Mouse (Mus musculus): ENCODE data around the gene Mtus2. TPM values are rescaled to one million over a fixed set of nuclear protein-coding genes. Genes with fewer than 3 reads are reported as not detected.
"Not testable (repeated sequence)": the region's sequence is repeated elsewhere in the genome, so short reads cannot be mapped to it uniquely, and the experiment has no call there.

The Mtus2 gene
- total RNA-seq, 2 experiments from 2014 or later, result 74.0 to 112 TPM

- intact Hi-C loops (cut with DNase I), result no loop called here
- no peak for DNase-seq
Observed at GRCm38 (mm10) chr5:148160529-148161154, 203.5 kb downstream of the Mtus2 start.

- DNase-seq, result no peak
- intact Hi-C loops (cut with DNase I), result no loop called here
Observed at GRCm38 (mm10) chr5:148165111-148165510, 208.0 kb downstream of the Mtus2 start.

GRCm38 (mm10) chr5:148175091-148175490, 218.0 kb downstream of the Mtus2 start:
- no peak for DNase-seq
- intact Hi-C loops (cut with DNase I), result no loop called here

- intact Hi-C loops (cut with DNase I), result no loop called here
- no peak for DNase-seq
Observed at GRCm38 (mm10) chr5:148175742-148176426, 218.8 kb downstream of the Mtus2 start.

GRCm38 (mm10) chr5:148176539-148176938, 219.4 kb downstream of the Mtus2 start:
- intact Hi-C loops (cut with DNase I); DNase-seq: not testable (repeated sequence)

GRCm38 (mm10) chr5:148179231-148179630, 222.1 kb downstream of the Mtus2 start:
- intact Hi-C loops (cut with DNase I), result no loop called here
- DNase-seq, result no peak

GRCm38 (mm10) chr5:148180590-148181307, 223.6 kb downstream of the Mtus2 start:
- intact Hi-C loops (cut with DNase I), result loop anchor here (1.0 kb wide), 1 partner anchor 59 kb away; no protein-coding TSS in a partner anchor
- peak; percentile 47 to 49 for DNase-seq

- intact Hi-C loops (cut with DNase I), result no loop called here
Observed at GRCm38 (mm10) chr5:148181308-148181630, 224.1 kb downstream of the Mtus2 start.

GRCm38 (mm10) chr5:148181901-148182300, 224.8 kb downstream of the Mtus2 start:
- no peak for DNase-seq
- intact Hi-C loops (cut with DNase I), result no loop called here

More at GRCm38 (mm10) chr5:148181308-148181630, 224.1 kb downstream of the Mtus2 start:
- DNase-seq, result no peak

- intact Hi-C loops (cut with DNase I), result no loop called here
- DNase-seq, result no peak
Observed at GRCm38 (mm10) chr5:148185898-148186297, 228.8 kb downstream of the Mtus2 start.

- no peak for DNase-seq
- intact Hi-C loops (cut with DNase I), result no loop called here
Observed at GRCm38 (mm10) chr5:148191416-148191815, 234.3 kb downstream of the Mtus2 start.

GRCm38 (mm10) chr5:148211831-148212230, 254.7 kb downstream of the Mtus2 start:
- intact Hi-C loops (cut with DNase I), result no loop called here

GRCm38 (mm10) chr5:148216786-148217185, 259.7 kb downstream of the Mtus2 start:
- peak in 1 of 2 experiments; percentile 13 for DNase-seq
- intact Hi-C loops (cut with DNase I), result no loop called here

More at GRCm38 (mm10) chr5:148211831-148212230, 254.7 kb downstream of the Mtus2 start:
- DNase-seq, result no peak

- intact Hi-C loops (cut with DNase I), result no loop called here
- no peak for DNase-seq
Observed at GRCm38 (mm10) chr5:148222898-148223297, 265.8 kb downstream of the Mtus2 start.

GRCm38 (mm10) chr5:148224004-148224403, 266.9 kb downstream of the Mtus2 start:
- no peak for DNase-seq
- intact Hi-C loops (cut with DNase I), result no loop called here

- intact Hi-C loops (cut with DNase I), result no loop called here
- no peak for DNase-seq
Observed at GRCm38 (mm10) chr5:148233714-148234113, 276.6 kb downstream of the Mtus2 start.

GRCm38 (mm10) chr5:148236616-148237015, 279.5 kb downstream of the Mtus2 start:
- intact Hi-C loops (cut with DNase I), result no loop called here
- no peak for DNase-seq

- intact Hi-C loops (cut with DNase I), result loop anchor here (1.0 kb wide), 2 partner anchors 59 to 281 kb away; no protein-coding TSS in a partner anchor
- DNase-seq, result no peak
Observed at GRCm38 (mm10) chr5:148239067-148239466, 281.9 kb downstream of the Mtus2 start.

GRCm38 (mm10) chr5:148239757-148240156, 282.6 kb downstream of the Mtus2 start:
- DNase-seq, result no peak
- intact Hi-C loops (cut with DNase I), result loop anchor here (1.0 to 5.0 kb wide), 3 partner anchors 59 to 822 kb away; no protein-coding TSS in a partner anchor

- DNase-seq, result peak; percentile 59 to 72
- intact Hi-C loops (cut with DNase I), result loop anchor here (1.0 to 5.0 kb wide), 2 partner anchors 285 to 825 kb away; partner anchors contain the start of gene Mtus2
Observed at GRCm38 (mm10) chr5:148241932-148242331, 284.8 kb downstream of the Mtus2 start.

- no peak for DNase-seq
- intact Hi-C loops (cut with DNase I), result loop anchor here (5.0 kb wide), 1 partner anchor 827 kb away; no protein-coding TSS in a partner anchor
Observed at GRCm38 (mm10) chr5:148244471-148244870, 287.4 kb downstream of the Mtus2 start.

All from heart, postnatal 36 days (tissue).